Mouse (Mus musculus): ENCODE measurements around the gene Pdik1l.

Pdik1l gene

DNA sequence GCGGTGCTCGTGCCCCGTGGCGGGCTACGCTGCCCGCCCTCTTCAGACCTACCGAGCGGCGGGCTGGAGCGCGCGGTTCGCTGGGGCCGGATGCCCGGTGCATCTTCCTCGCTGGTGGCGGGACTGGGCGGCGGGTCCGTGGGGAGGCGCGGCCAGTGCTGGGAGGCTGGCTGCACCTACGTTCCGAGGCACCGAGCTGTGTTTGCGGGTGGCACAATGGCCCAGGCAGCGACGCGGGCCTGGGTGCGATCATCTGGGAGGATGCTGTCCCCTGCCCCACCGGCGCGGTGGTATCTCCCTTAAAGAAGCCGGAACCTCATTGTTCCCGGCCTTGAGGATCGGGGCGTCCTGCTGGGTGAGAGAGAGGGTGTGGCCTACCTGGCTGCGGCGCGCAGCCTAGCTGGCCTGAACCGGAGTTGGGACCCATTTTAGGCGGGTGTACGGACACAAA, at the start of gene Pdik1l:
Gene Pdik1l (minus strand): TSS at position 321 of the 451 bp plus-strand sequence.
- DNase-seq (ENCODE audit: low read depth, low spot score) = peak; percentile 94

DNA sequence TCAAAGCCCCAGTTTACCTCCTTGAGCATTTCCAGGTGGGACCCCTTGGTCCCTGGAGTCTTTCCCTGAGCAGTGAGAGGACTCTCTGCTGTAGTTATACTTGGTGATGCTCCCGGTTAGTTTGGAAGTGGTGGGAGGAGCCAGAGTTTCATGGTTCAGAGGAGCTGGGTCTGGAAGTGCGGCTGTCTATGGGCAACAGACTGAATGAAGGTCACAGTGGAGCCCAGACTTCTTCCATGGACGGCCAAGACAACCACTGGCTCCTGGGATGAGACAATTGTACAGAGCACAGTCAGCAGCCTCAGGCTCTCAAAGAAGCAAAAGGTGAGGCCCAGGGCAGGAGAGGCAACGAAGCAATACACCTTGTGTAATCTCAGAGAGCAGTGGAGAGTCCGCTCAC, 42.6 kb upstream of the Pdik1l start:
- no peak for DNase-seq (ENCODE audit: low read depth, low spot score)

DNA sequence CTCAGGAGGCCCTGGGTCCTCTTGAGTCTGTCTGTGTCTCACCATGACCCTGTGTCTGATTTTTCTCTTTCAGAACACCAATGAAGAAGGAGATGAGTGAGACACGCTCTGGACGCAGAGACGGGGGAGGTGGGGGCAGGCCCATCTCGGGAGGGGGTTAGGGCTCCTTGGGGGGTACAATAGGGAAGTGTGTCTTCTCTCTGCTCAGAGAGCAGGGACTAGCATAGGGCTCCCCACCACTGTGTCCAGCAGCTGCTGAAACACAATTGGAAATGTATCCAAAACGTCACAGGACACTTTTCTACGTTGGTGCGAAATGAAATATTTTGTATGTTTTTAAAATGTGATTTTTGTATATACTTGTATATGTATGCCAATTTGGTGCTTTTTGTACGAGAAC, 41.1 kb upstream of the Pdik1l start:
- no peak for DNase-seq (ENCODE audit: low read depth, low spot score)

DNA sequence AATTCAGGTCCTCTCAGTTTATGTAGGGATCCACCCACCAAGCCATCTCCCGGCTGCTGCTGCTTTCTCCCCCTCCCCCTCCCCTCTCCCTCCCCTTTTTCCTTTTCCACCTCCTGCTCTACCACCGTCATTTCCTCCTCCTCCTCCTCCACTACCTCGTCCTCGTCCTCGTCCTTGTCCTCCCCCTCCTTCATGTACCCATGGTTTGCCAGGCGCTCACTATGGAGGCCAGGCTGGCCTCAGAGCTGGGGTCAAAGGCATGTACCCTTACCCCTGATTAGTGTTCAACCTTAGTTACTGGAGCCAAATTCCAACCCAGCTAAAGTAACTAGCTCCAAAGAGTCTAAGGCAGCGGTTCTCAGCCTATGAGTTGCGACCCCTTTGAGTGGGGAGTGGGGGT, 40.5 kb upstream of the Pdik1l start:
- no peak for DNase-seq (ENCODE audit: low read depth, low spot score)

DNA sequence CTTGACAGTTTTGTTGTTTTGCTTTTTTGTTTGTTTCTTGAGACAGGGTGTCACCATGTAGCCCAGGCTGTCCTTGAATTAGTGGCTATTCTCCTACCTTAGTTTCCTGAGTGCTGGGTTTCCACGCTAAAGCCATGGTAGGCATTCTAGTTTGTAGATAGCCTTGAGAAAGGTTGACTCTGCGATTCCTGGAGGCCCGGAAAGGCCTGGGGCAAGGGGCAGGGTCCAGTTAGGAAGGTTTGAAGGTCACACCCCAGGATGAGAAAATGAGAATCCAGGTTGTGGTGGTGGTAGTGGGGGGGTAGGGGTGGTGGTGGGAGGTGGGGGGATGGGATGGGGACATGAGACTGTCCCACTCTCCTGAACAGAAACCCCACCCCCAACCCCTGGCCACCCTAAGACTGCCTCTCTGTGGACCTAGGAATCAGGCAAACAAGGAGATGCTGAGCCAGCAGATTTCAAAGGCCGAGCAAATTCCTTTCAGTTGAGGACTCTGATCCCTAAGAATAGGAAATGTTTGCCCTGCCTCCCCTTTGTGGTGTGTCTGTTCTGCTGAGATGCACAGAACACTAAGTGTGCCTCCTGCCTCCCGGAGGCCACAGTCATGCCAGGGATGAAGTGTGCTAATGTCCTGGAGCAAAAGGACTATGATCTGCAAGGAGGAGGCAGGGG, 39.3 kb upstream of the Pdik1l start:
- DNase-seq (ENCODE audit: low read depth, low spot score) = no peak

DNA sequence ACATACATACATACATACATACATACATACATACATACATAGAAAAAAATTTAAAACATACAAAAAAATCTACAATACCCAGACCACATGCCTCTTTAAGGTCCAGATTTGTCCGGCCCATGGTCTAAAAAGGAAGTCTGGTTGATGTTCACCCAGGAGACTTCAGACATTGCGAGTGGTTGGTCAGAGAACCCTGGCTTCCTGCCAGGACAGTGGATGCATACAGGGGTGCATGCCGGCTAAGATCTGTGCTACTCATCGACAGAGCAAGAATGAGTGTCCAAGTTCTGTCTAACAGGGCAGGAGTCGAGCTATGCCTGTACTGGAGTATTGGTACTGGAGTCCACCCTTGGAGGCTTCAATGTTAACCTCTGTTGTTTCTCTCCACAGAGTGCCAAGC, 37.0 kb upstream of the Pdik1l start:
- DNase-seq (ENCODE audit: low read depth, low spot score) = no peak

DNA sequence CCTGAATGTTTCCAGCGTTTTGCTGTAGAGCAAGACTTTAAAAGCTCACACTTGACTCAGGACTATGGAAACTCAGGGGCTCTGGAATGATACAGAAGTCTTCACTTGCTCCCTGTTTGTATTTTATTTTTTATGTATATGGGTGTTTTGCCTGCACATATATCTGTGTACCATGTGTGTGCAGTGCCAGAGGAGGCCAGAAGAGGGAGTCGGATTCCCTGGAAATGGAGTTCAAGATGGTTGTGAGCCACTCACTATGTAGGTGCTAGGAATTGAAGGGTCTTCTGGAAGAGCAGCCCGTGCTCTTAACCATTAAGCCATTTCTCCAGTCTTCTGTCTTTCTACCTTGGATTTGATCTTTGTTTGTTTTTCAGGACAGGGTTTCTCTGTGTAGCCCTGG, 33.8 kb upstream of the Pdik1l start:
- peak; percentile 24 for DNase-seq (ENCODE audit: low read depth, low spot score)

DNA sequence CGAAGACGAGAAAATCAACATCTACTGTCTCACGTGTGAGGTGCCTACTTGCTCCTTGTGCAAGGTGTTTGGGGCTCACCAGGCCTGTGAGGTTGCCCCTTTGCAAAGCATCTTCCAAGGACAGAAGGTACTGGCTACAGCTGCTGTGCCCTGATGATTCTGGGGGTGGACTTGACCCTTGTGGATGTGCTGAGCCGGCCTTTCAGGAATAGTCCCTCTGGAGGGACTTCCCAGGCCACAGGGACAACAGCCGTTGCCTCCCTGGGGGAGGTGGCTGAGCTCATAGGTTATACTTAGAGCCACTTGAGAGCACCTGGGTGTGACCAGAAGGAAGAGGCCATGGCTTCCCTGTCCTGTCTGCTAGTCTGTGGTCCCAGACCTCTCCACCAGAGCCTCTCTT, 32.0 kb upstream of the Pdik1l start:
- DNase-seq (ENCODE audit: low read depth, low spot score) = no peak

DNA sequence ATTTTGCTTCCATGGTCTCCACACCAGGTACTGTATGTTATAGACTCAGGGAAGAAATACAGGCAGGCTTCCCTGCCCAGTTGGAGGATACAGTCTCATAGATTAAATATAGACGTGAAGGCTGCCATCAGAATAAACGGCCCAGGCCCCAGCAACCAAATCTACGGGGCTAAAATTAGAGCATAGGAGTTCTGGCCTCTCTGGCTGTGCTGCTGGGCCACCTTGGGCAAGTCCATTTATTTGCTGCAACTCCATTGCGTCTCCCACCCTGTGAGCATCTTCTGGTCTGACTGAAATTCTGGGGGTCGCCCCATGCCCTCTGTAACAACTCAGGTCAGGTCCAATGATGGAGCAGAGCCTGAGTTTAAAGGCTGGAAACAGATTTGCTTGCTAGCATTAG, 31.4 kb upstream of the Pdik1l start:
- no peak for DNase-seq (ENCODE audit: low read depth, low spot score)

DNA sequence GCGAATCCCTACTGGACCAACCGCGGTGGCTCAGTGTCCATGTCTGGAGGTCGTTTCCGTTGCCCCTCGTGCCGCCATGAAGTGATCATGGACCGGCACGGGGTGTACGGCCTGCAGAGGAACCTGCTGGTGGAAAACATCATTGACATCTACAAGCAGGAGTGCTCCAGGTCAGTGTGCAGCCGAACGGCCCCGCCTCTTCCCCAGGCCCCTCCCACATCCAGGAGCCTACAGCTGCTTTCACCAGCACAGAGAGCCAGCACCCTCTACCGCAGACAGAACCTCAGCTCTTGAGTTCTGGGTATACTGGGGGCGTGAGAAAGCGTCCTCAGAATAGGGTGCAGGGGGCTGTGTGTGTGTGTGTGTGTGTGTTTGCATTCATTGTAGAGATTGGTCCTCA, 28.7 kb upstream of the Pdik1l start:
- DNase-seq (ENCODE audit: low read depth, low spot score) = peak; percentile 23

DNA sequence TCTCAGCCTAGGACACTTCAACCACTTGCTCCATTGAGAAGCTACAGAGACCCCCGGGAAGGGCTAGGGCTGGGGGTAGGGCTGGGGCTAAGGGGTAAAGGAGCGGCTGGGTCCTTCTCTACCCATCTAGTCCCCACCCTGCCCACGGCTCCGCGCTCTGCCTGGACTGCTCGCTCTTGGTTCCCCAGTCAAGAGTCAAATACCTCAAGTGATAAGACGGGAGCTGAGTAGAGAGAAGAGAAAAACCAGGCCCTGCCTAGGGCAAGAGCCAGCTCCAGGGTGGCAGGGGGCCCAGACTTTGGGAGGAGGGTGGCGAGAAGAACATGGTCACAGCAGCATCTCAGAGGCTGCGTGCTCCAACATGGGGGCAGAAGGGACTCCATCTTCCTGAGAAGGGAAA, 27.8 kb upstream of the Pdik1l start:
- DNase-seq (ENCODE audit: low read depth, low spot score) = no peak

DNA sequence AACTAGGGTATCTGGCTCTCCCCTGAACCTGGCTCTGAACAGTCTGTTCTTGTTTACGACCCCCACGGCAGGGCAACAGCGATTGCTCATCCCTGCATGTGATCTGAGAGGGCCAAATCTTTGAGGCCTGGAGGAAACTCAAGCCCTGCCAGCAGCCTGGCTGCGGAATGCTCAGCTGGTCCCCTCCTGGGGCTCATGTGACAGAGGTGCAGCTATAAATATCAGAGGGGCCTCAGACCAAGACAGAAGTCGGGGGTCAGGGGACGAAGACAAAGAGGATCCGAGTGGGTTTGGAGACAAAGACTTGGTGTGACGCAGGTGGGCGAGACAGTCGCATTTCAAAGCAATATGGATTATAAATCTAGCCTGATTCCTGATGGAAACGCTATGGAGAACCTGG, 27.2 kb upstream of the Pdik1l start, which contains the start of gene Trim63:
Gene Trim63 (plus strand): TSS at position 245 of the 400 bp plus-strand sequence.
- DNase-seq (ENCODE audit: low read depth, low spot score) = no peak

DNA sequence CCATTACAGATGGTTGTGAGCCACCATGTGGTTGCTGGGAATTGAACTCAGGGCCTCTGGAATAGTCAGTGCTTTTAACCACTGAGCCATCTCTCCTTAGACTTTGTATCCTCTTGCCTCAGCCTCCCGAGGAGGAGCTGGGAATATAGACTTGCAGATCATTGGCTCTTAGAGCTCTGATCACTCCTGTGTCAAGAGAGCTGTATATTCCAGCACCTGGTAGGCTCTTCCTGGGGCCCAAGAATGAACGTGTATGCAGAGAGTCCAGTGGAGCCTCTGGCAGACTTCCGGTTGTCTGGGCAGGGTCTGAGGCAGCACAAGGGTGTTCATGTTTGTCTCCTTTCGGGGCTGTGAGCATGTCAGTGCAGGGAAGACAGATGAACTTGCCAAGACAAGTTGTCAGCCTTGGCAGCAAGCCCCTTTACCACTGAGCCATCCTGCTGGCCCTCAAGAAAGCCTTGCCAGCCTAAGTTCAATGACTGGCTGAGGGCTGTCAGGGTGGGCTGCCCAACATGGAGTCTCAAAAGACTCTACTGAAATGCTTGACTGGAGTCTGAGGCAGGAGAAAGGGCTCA, 26.5 kb upstream of the Pdik1l start:
- no peak for DNase-seq (ENCODE audit: low read depth, low spot score)

DNA sequence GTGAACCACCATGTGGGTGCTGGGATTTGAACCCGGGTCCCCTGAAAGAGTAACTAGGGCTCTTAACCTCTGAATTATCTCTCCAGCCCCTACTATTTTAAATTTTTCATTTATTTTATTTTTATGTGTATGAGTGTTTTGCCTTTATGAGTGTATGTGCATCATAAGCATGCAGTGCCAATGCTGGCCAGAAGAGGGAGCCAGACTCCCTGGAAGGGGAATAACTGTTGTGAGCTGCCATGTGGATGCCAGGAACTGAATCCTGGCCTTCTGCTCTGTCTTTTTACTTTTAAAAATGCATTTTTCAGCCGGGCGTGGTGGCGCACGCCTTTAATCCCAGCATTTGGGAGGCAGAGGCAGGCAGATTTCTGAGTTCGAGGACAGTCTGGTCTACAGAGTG, 25.2 kb upstream of the Pdik1l start:
- DNase-seq (ENCODE audit: low read depth, low spot score) = peak; percentile 38

DNA sequence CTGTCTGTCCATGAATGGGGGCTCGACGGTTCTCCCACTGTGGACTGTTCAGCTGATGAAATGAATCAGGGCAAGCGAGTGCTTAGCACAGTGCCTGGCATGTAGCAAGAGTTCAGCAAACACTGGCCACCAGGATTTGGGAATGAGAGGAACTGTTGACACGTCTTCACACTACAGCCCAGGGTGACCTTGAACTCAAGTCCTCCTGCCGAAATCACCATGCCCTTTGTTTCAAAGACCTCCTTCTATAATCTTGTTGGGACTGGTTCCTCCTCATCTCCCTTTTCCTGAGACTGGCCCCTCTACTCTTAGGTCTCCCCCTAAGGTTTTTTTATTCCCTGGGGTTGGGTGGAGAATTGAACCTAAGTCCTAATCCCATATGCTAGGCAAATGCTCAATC, 24.6 kb upstream of the Pdik1l start:
- no peak for DNase-seq (ENCODE audit: low read depth, low spot score)

DNA sequence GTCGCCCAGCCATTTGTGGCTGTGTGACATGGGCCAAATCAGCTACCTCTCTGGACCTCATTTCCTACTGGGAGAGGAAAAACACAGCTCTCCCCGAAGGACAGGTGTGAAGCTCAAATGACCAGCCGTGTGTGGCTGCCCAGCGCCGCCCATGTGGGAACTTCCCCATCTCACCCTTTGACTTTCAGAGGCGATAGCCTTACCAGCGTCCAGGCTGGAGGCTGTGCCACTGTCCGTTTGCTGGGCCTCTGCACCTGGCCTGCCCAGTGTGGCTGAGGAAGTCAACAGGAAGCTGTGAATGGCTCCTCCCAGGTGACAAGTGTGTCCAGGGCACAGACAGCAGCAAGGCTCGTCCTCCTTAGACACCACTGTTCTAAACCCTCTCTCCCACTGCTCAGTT, 24.1 kb upstream of the Pdik1l start:
- DNase-seq (ENCODE audit: low read depth, low spot score) = peak; percentile 27

DNA sequence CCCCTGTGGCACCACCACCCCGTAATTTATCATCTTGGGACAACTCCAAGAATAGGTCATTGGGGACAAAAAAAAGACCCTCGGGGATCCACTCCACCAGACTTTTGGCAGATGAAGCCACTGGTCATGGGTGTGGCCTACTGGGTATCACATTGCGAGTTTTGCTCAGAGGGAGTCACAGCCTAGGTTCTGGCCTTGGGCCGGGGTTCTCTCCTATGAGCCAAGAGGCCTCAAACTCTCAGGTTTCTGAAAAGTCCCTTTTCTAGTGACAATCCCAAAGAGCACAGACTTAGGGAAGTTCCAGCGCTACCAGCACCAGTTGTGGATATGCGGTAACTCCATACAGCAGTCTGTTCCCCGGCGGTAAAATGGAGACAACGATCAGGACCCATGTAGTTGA, 23.0 kb upstream of the Pdik1l start:
- DNase-seq (ENCODE audit: low read depth, low spot score) = no peak

DNA sequence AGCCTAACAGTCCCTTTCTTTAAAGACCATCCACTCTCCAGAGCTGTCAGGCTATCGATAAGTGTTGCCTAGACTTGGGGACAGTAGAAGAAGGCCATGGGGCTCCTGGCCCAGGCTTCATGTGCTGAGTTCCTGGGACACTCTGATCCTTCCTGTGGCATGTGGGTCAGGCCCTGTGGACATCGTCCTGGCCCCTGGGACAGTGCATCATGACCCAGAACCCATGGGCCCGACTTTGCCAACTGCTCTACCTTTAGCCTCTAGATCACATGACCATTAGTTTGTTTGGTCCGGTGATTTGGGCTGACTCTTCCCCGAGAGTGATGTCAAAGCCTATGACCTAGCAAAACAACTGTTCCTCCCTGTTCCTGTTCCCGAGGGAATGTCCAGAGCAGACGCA, 22.4 kb upstream of the Pdik1l start:
- DNase-seq (ENCODE audit: low read depth, low spot score) = no peak

DNA sequence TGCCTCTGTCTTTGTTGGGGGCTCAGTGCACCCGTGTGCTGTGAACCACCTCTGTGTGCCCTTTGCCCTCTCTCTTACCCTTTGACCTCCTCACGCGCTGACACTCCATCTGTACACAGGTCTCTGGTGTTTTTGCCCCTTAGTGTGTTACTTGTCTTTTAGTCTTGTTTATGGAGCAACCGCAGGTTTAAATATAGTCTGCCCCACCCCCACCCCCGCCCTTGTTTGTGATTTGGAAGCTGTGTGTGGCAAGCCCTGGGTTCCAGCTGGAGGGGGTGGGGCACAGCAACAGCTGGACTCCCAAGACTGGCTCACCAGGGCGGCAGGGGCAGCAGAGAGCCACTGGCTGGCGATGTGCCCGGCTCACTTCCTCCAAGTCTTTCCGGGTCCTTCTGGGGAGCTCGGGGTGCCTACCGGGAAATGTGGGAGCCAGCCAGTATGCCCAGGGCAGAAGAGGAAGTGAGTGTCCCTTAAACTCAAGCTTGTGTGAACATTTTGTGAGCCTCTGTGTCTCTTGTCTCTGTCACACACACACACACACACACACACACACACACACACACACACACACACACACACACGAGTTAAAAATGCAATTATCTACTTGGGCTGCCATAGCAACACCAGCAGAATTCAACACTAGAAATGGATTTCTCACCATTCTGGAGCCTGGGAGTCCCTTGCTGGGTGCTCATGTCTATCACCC, 19.8 kb upstream of the Pdik1l start:
- peak; percentile 83 for DNase-seq (ENCODE audit: low read depth, low spot score)

DNA sequence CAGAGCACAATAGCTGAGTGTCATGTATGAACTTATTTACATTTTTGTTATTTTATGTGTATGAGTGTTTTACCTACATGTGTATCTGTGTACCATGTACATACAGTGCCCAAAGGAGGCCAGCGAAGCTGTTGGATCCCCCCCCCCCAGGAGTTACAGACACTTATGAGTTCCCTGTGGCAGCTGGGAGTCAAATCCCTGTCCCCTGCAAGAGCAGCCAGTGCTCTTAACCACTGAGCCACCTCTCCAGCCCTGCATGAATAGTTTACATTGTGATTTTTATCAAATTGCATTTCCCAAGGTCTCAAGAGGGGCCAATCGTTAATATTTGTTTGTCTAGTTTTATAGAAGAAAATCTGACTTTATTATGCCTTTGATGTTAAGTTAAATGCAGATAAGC, 19.3 kb upstream of the Pdik1l start:
- DNase-seq (ENCODE audit: low read depth, low spot score) = no peak

DNA sequence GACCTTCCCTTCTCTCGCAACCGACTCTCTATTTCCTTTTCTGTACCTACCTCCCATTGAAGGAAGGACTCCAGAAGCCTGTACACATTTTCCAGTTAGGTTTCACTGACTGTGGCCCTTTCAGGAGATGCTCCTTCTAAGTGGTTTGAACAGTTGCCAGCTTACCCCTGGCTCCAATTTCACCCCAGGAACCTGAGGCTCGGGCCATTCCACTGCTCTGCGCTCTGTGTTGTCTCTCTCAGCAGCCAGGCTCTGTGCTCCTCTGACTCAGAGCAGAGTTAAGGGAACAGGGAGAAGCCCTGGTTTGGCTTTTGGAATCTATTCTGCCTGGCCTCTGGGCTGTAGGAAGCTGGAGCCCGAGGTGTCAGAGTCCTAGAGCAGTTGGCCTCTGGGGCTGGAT, 14.4 kb upstream of the Pdik1l start:
- DNase-seq (ENCODE audit: low read depth, low spot score) = no peak

DNA sequence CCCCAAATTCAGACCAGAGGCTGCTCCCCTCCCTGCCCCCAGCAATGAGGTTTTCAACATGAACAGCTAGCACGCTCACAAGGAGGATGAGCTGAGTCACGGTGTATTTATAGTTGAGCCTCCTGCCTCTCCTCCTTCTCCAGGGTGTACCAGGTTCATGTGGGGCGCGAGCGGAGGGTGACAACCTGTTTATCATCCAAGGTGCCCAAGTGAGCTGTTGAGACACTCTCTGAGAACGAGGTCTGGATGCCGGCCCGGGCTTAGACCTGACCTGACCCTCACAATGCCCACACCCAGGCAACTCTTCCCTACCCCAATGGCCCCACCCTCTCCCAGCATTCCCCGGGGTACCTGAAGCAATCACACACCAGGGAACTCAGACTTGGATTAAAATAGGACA, 12.6 kb upstream of the Pdik1l start:
- DNase-seq (ENCODE audit: low read depth, low spot score) = no peak

DNA sequence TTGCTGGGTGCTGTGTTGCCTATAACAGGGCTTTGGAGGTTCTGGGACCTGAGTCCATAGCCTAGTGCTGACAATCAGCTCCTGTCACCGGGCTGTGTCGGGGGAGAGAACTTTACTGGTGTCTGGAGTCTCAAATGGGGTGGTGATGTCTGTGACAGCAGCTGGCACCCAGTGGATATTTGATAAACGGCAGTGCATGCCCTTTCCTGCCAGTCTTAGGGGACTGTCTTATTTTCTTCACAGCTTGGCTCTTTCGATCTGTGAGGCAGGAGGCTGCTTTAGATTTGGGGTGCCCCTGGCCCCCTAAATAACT, 11.8 kb upstream of the Pdik1l start:
- no peak for DNase-seq (ENCODE audit: low read depth, low spot score)
